Mouse (Mus musculus) heart, adult 9 months (tissue): Measurements from ENCODE around the gene Ctnna2.

Experiments used
- DNase-seq, 2 experiments: peaks; one replicate each; pipeline ENCODE4 v3.0.0; 2022; ENCODE audit warnings: low spot score in 2 of 2

Ctnna2 gene

GRCm38 (mm10) chr6:77979241-77979961 lies at the start of gene Ctnna2:
TSS of gene Ctnna2 (minus strand) at chr6:77979699.
- DNase-seq: peak; percentile 0 to 1

- no peak for DNase-seq
These were observed 896 bp upstream of the Ctnna2 start for GRCm38 (mm10) chr6:77980137-77981052.

GRCm38 (mm10) chr6:77978476-77979240 lies 841 bp downstream of the Ctnna2 start:
- DNase-seq: no peak

- DNase-seq: no peak
These were observed 8.8 kb downstream of the Ctnna2 start for GRCm38 (mm10) chr6:77970545-77971242.

- no peak for DNase-seq
These were observed 9.7 kb downstream of the Ctnna2 start for GRCm38 (mm10) chr6:77969774-77970173.

- DNase-seq: no peak
These were observed 17.5 kb downstream of the Ctnna2 start for GRCm38 (mm10) chr6:77962011-77962410.

- no peak for DNase-seq
These were observed 28.2 kb downstream of the Ctnna2 start for GRCm38 (mm10) chr6:77951276-77951675.

- no peak for DNase-seq
These were observed 28.8 kb downstream of the Ctnna2 start for GRCm38 (mm10) chr6:77950690-77951089.

- no peak for DNase-seq
These were observed 50.1 kb downstream of the Ctnna2 start for GRCm38 (mm10) chr6:77929375-77929774.

- DNase-seq: no peak
These were observed 106.3 kb downstream of the Ctnna2 start for GRCm38 (mm10) chr6:77873150-77873549.

GRCm38 (mm10) chr6:77869313-77869712 lies 110.2 kb downstream of the Ctnna2 start:
- no peak for DNase-seq

- DNase-seq: no peak
These were observed 111.4 kb downstream of the Ctnna2 start for GRCm38 (mm10) chr6:77868119-77868518.

GRCm38 (mm10) chr6:77863379-77863778 lies 116.1 kb downstream of the Ctnna2 start:
- no peak for DNase-seq

- no peak for DNase-seq
These were observed 116.7 kb downstream of the Ctnna2 start for GRCm38 (mm10) chr6:77862781-77863180.

- DNase-seq: no peak
These were observed 130.1 kb downstream of the Ctnna2 start for GRCm38 (mm10) chr6:77849438-77849837.

GRCm38 (mm10) chr6:77848796-77849195 lies 130.7 kb downstream of the Ctnna2 start:
- no peak for DNase-seq

- no peak for DNase-seq
These were observed 131.8 kb downstream of the Ctnna2 start for GRCm38 (mm10) chr6:77847651-77848050.

- DNase-seq: no peak
These were observed 140.4 kb downstream of the Ctnna2 start for GRCm38 (mm10) chr6:77839076-77839475.

- DNase-seq: no peak
These were observed 140.8 kb downstream of the Ctnna2 start for GRCm38 (mm10) chr6:77838653-77839052.

GRCm38 (mm10) chr6:77837543-77837942 lies 142.0 kb downstream of the Ctnna2 start:
- DNase-seq: no peak

GRCm38 (mm10) chr6:77834680-77835079 lies 144.8 kb downstream of the Ctnna2 start:
- DNase-seq: no peak
